Mouse (Mus musculus) CH12F3 (cell line): ENCODE data around the gene Thg1l.

ENCODE experiments used
- in situ Hi-C: fragments of 300-500 bp; cut with MboI; formaldehyde crosslinking; loops from 2 replicates; pipeline ENCODE4 v1.14.3; 2020; ENCODE audit warnings: low sequenced_read_pairs

The Thg1l gene

GRCm38 (mm10) chr11:45955127-45955627 lies at the start of gene Thg1l:
TSS of gene Thg1l (minus strand) at chr11:45955494.
- in situ Hi-C loops, result no loop called here

GRCm38 (mm10) chr11:45992087-45992486 lies 36.8 kb upstream of the Thg1l start:
- in situ Hi-C loops, result no loop called here

- in situ Hi-C loops, result no loop called here
These were observed 36.3 kb upstream of the Thg1l start for GRCm38 (mm10) chr11:45991604-45992003.

GRCm38 (mm10) chr11:45980893-45981253 lies 25.6 kb upstream of the Thg1l start:
- in situ Hi-C loops, result no loop called here

- in situ Hi-C loops, result no loop called here
These were observed 24.9 kb upstream of the Thg1l start, which contains the start of gene Sox30 for GRCm38 (mm10) chr11:45979946-45980892. TSS of gene Sox30 (plus strand) at chr11:45980310.

GRCm38 (mm10) chr11:45976061-45976460 lies 20.8 kb upstream of the Thg1l start:
- in situ Hi-C loops, result no loop called here

- in situ Hi-C loops, result no loop called here
These were observed 19.2 kb upstream of the Thg1l start for GRCm38 (mm10) chr11:45974466-45974865.

- in situ Hi-C loops, result no loop called here
These were observed 18.3 kb upstream of the Thg1l start for GRCm38 (mm10) chr11:45973635-45974034.

- in situ Hi-C loops, result no loop called here
These were observed 13.2 kb upstream of the Thg1l start for GRCm38 (mm10) chr11:45968466-45968865.

GRCm38 (mm10) chr11:45966896-45967295 lies 11.6 kb upstream of the Thg1l start:
- in situ Hi-C loops, result no loop called here

GRCm38 (mm10) chr11:45960003-45960402 lies 4.7 kb upstream of the Thg1l start:
- in situ Hi-C loops, result no loop called here

- in situ Hi-C loops, result no loop called here
These were observed 4.3 kb upstream of the Thg1l start for GRCm38 (mm10) chr11:45959598-45959997.

- in situ Hi-C loops, result no loop called here
These were observed 7.8 kb downstream of the Thg1l start for GRCm38 (mm10) chr11:45947491-45947890.

- in situ Hi-C loops, result no loop called here
These were observed 8.5 kb downstream of the Thg1l start for GRCm38 (mm10) chr11:45946796-45947195.

- in situ Hi-C loops, result no loop called here
These were observed 10.6 kb downstream of the Thg1l start, which contains the start of gene Lsm11 for GRCm38 (mm10) chr11:45944643-45945156. TSS of gene Lsm11 (minus strand) at chr11:45944935.

- in situ Hi-C loops, result no loop called here
These were observed 11.2 kb downstream of the Thg1l start for GRCm38 (mm10) chr11:45943891-45944642.

- in situ Hi-C loops, result no loop called here
These were observed 12.1 kb downstream of the Thg1l start for GRCm38 (mm10) chr11:45943108-45943705.

- in situ Hi-C loops, result no loop called here
These were observed 13.0 kb downstream of the Thg1l start for GRCm38 (mm10) chr11:45942281-45942680.

GRCm38 (mm10) chr11:45938917-45939316 lies 16.4 kb downstream of the Thg1l start:
- in situ Hi-C loops, result no loop called here

GRCm38 (mm10) chr11:45937478-45937877 lies 17.8 kb downstream of the Thg1l start:
- in situ Hi-C loops, result no loop called here

- in situ Hi-C loops, result no loop called here
These were observed 22.5 kb downstream of the Thg1l start for GRCm38 (mm10) chr11:45932771-45933170.
